Mouse (Mus musculus) liver, embryonic 14.5 days (tissue): ENCODE measurements around the gene Eea1. TPM values are rescaled to one million over a fixed set of nuclear protein-coding genes. Genes with fewer than 3 reads are reported as not detected.
A peak's percentile ranks its signal among the peaks of the same experiment; 100 is the strongest.

ENCODE experiments used
- ATAC-seq: fragments of 200-750 bp; cut with Nextera tagmentation; 2 replicates; pipeline ENCODE4 v1.8.0; 2017; ENCODE audit warnings: moderate number of reproducible peaks, mild to moderate bottlenecking, moderate library complexity; ENCODE audit not compliant: insufficient read depth
- DNase-seq, 3 experiments: peaks; one replicate each; pipeline ENCODE4 v3.0.0-alpha.2; 2012 to 2013; ENCODE audit warnings: low read depth in 3 of 3, low spot score in 3 of 3
- H3K27ac ChIP-seq: fragments of 300-500 bp; sonication (generic); 2 replicates; pipeline ENCODE4 v1.5.1; 2014; ENCODE audit warnings: moderate library complexity, mild to moderate bottlenecking, control low read depth, inconsistent platforms
- H3K27me3 ChIP-seq: fragments of 300-500 bp; sonication (generic); 2 replicates; pipeline ENCODE4 v1.6.1; 2014; ENCODE audit warnings: mild to moderate bottlenecking, low read length, moderate library complexity; ENCODE audit not compliant: control insufficient read depth, insufficient read depth
- H3K36me3 ChIP-seq: fragments of 300-500 bp; sonication (generic); replicated peaks from 2 replicates; pipeline ENCODE4 v1.6.1; 2014; ENCODE audit warnings: low read depth; ENCODE audit not compliant: control insufficient read depth, insufficient read depth
- H3K4me1 ChIP-seq, 2 experiments: fragments of 200-500 bp in 1 of 2; fragments of 300-500 bp in 1 of 2; sonication (generic) in 1 of 2; replicated peaks; 2 replicates each; pipeline ENCODE4 v1.6.1; 2012 to 2014; ENCODE audit warnings: antibody characterized with exemption in 1 of 2, inconsistent platforms in 1 of 2, low read length in 1 of 2; ENCODE audit not compliant: control insufficient read depth in 2 of 2, insufficient read depth in 2 of 2
- H3K4me2 ChIP-seq: fragments of 300-500 bp; sonication (generic); 2 replicates; pipeline ENCODE4 v1.6.1; 2014; ENCODE audit warnings: low read depth, mild to moderate bottlenecking, control low read depth, moderate library complexity
- H3K4me3 ChIP-seq, 2 experiments: fragments of 200-500 bp in 1 of 2; fragments of 300-500 bp in 1 of 2; sonication (generic) in 1 of 2; 2 replicates each; pipeline ENCODE4 v1.5.1; 2012 to 2014; ENCODE audit warnings: low read depth in 2 of 2, low read length in 2 of 2, mild to moderate bottlenecking in 2 of 2, control low read depth in 1 of 2, inconsistent platforms in 1 of 2, moderate library complexity in 1 of 2; ENCODE audit not compliant: insufficient read depth in 1 of 2
- H3K9ac ChIP-seq: fragments of 300-500 bp; sonication (generic); replicated peaks from 2 replicates; pipeline ENCODE4 v1.6.1; 2014; ENCODE audit warnings: mild to moderate bottlenecking, control low read depth, moderate library complexity
- H3K9me3 ChIP-seq: fragments of 300-500 bp; sonication (generic); 2 replicates; pipeline ENCODE4 v1.6.1; 2016; ENCODE audit warnings: low read length, mixed read lengths; ENCODE audit not compliant: control insufficient read depth
- CTCF ChIP-seq: IDR thresholded peaks from 2 replicates; pipeline ENCODE4 v1.5.1; 2016; ENCODE audit warnings: antibody characterized with exemption, low read depth, control low read depth
- EP300 ChIP-seq: IDR thresholded peaks from 2 replicates; pipeline ENCODE4 v1.6.1; 2016; ENCODE audit warnings: antibody characterized with exemption, low read depth
- WGBS: fragments of 180-500 bp; shearing (Covaris S2); extraction: QIAGEN DNeasy Blood & Tissue Kit; methylation state at CpG from one replicate; pipeline ENCODE4 v1.1.7; 2014; ENCODE audit not compliant: insufficient replicate concordance; 5-methylcytosine and 5-hydroxymethylcytosine counted together
- polyA plus RNA-seq, 2 experiments: library from polyadenylated mRNA; depleted of rRNA in 1 of 2; stranded (reverse) in 1 of 2; unstranded in 1 of 2; fragments of >200 nt; fragmentation: Nextera tagmentation in 1 of 2; extraction: Ambion mirVana in 1 of 2; gene quantifications; 2 replicates each; pipeline versions ENCODE4 v1.2.1 to v1.2.3; 2012 to 2014

The Eea1 gene
- polyA plus RNA-seq, 2 experiments = 4.2 to 8.9 TPM

- Histone ChIP-seq H3K27ac (no peak overlapping the region), H3K27me3 (no peaks in the 10 kb centered on the region), H3K9ac (no peak overlapping the region), H3K36me3 (no peaks in the 10 kb centered on the region), H3K4me2 (no peak overlapping the region), H3K4me1 (peaks cover 0 to 5% of the 10 kb centered on the region in 2 experiments; a peak in 2 of 4 replicates), H3K4me3 (no peak overlapping the region), H3K9me3 (no peaks in the 10 kb centered on the region)
- DNase-seq (peak in 1 of 3 experiments; percentile 1), ATAC-seq (peak; percentile 68; the same call in 1 of the 2 replicates)
- TF ChIP-seq CTCF (no peak), EP300 (0 out of 2 replicates have a peak, but pooled peaks have one; percentile 48)
- WGBS = 66% methylated on average over 4 of the region's 4 CpGs
Observed at GRCm38 (mm10) chr10:95909246-95909909, 31.1 kb upstream of the Eea1 start.

- Histone ChIP-seq H3K27me3 (no peaks in the 10 kb centered on the region), H3K4me2 (no peak overlapping the region), H3K27ac (no peak overlapping the region), H3K4me3 (no peak overlapping the region), H3K9me3 (no peaks in the 10 kb centered on the region), H3K9ac (no peak overlapping the region), H3K36me3 (no peaks in the 10 kb centered on the region), H3K4me1 (peaks cover 0 to 5% of the 10 kb centered on the region in 2 experiments; a peak in 2 of 4 replicates)
- WGBS = 60% methylated on average over 5 of the region's 5 CpGs
- ATAC-seq (no peak), DNase-seq (no peak)
- TF ChIP-seq CTCF (no peak), EP300 (no peak)
Observed at GRCm38 (mm10) chr10:95911016-95911415, 29.4 kb upstream of the Eea1 start.

DNA sequence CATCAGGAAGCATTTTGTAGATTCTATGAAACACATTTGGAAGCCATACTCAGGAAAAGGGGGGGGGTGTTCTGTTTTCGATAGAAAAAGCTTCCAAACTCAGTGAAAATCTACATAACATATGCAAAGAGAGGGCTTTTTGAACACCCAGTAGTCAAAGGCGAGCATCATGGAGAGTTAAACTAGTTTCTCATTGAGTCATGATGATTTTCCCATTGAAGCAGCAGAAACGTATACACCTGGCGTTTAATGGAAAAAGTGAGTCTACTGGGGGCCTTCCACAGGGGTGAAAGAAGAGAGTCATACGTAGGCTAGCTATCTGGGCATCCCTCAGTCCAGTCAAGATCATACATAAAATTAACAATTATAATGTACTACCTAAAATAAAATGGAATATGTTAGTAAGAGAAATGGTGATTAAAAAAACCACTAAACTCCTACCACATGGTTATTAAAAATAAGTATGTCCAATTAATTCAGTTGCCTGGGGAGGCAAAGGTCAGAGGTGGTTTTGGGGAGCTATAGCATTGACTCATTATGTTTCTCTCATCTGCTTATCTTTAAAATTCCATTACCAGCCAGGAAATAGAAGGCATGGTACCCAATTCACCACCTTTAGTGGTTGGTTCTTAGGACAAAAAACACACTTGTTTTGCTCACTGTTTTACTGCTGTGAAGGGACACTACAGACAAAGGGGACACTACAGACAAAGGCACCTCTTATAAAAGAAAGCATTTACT lies 25.8 kb upstream of the Eea1 start:
- Histone ChIP-seq H3K36me3 (no peaks in the 10 kb centered on the region), H3K4me3 (no peak overlapping the region), H3K27me3 (no peaks in the 10 kb centered on the region), H3K9ac (no peak overlapping the region), H3K9me3 (no peaks in the 10 kb centered on the region), H3K4me2 (no peak overlapping the region), H3K4me1 (peaks cover 0 to 2% of the 10 kb centered on the region in 2 experiments; a peak in 1 of 4 replicates), H3K27ac (no peak overlapping the region)
- 71% methylated on average over 5 of the region's 5 CpGs for WGBS
- TF ChIP-seq CTCF (no peak), EP300 (no peak)
- ATAC-seq (no peak), DNase-seq (no peak)

DNA sequence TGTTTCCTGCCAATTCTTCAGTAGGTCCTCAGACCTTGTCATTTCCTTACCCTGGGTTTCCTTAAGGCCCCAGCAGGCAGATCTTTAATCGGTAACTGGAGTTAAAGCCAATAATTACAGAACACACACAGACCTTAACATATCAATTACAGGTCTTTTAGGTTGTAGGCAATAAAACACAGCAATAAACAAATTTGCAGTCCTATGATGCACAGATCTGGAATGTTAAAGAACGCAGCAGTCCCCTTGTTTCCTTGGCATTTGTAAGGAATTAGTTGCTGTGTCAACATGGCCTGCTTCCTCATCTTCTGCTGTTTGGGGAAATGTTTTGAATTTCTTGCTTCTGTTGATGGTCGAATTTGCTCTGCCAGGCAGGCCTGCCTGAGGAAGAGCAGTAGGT lies 21.7 kb upstream of the Eea1 start:
- Histone ChIP-seq H3K4me2 (no peak overlapping the region), H3K36me3 (no peaks in the 10 kb centered on the region), H3K4me1 (no peaks in the 10 kb centered on the region), H3K4me3 (no peak overlapping the region), H3K9me3 (no peaks in the 10 kb centered on the region), H3K27ac (no peak overlapping the region), H3K9ac (no peak overlapping the region), H3K27me3 (no peaks in the 10 kb centered on the region)
- TF ChIP-seq EP300 = no peak
- no peak for TF ChIP-seq CTCF
- DNase-seq (no peak), ATAC-seq (no peak)
- 25% methylated on average over 3 of the region's 3 CpGs for WGBS
